Mouse (Mus musculus): ENCODE measurements around the gene Fry.

DNA sequence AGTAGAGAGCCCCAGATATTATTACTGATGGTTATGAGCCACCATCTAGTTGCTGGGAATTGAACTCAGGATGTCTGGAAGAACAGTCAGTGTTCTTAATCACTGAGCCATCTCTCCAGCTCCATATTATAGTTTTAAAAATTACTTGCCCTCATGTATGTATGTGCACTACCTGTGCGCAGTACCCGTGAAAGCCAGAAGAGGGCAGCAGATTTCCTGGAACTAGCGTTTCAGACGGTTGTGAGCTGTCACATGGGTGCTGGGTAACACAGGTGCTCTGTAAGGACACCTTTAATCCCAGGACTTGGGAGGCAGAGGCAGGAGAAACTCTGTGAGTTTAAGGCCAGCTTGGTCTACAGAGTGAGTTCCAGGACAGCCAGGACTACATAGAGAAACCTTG, 111.3 kb downstream of the Fry start:
- TF ChIP-seq CTCF (IDR thresholded peaks at IDR 0.05) (peak; percentile 50), EP300 (IDR thresholded peaks at IDR 0.05; ENCODE audit: insufficient read depth, low read depth, low read length) (no peak)
